Mouse (Mus musculus) lung, adult 10 weeks (tissue): ENCODE results near the gene Cnot8. TPM values are rescaled to one million over a fixed set of nuclear protein-coding genes. Genes with fewer than 3 reads are reported as not detected.

Experiments used
- polyA plus RNA-seq: library from polyadenylated mRNA; stranded (reverse); fragments of 350-450 nt; fragmentation: Illumina TruSeq; extraction: RNeasy Lipid Tissue Mini Kit (QIAGEN cat#74804); gene quantifications from one replicate; pipeline ENCODE4 v1.2.3, GENCODE M21; 2014; ENCODE audit warnings: low read depth, low replicate concordance; ENCODE audit not compliant: insufficient read depth

Gene Cnot8
- 48.9 TPM for polyA plus RNA-seq

GRCm38 (mm10) chr11:58103697-58104306 is at the start of gene Cnot8:
TSS of gene Cnot8 (plus strand) at chr11:58104153.

GRCm38 (mm10) chr11:58093021-58093528 is 10.9 kb upstream of the Cnot8 start, which contains the start of gene Gm12248:
TSS of gene Gm12248 (minus strand) at chr11:58093134.

Other genes starting within 250 kb of the Cnot8 start
- 15.8 TPM for gene Larp1, start 95.1 kb upstream of the Cnot8 start, polyA plus RNA-seq
- gene Gm12248, start 11.0 kb upstream of the Cnot8 start, polyA plus RNA-seq = not detected
- 3.2 TPM for gene Gemin5, start 64.4 kb downstream of the Cnot8 start, polyA plus RNA-seq
- gene Mrpl22, start 67.5 kb downstream of the Cnot8 start, polyA plus RNA-seq = 37.1 TPM
- 25.1 TPM for gene Igtp, start 95.4 kb downstream of the Cnot8 start, polyA plus RNA-seq
- gene Irgm2, start 95.5 kb downstream of the Cnot8 start, polyA plus RNA-seq = 15.3 TPM
- not detected for gene 4930438A08Rik, start 170.6 kb downstream of the Cnot8 start, polyA plus RNA-seq
- 7.7 TPM for gene Zfp692, start 202.9 kb downstream of the Cnot8 start, polyA plus RNA-seq
- 25.2 TPM for gene Zfp672, start 226.2 kb downstream of the Cnot8 start, polyA plus RNA-seq
- 20.4 TPM for gene Sh3bp5l, start 226.6 kb downstream of the Cnot8 start, polyA plus RNA-seq